Mouse (Mus musculus) hindbrain, embryonic 11.5 days (tissue): ENCODE measurements around the gene Ncbp1. TPM values are rescaled to one million over a fixed set of nuclear protein-coding genes. Genes with fewer than 3 reads are reported as not detected.

Source experiments
- ATAC-seq: fragments of 200-750 bp; cut with Nextera tagmentation; 2 replicates; pipeline ENCODE4 v1.8.0; 2017; ENCODE audit warnings: mild to moderate bottlenecking, moderate TSS enrichment, moderate library complexity; ENCODE audit not compliant: low FRiP score
- DNase-seq: peaks from one replicate; pipeline ENCODE4 v3.0.0-alpha.2; 2015; ENCODE audit warnings: low spot score
- H3K27ac ChIP-seq: fragments of 300-500 bp; sonication (generic); 2 replicates; pipeline ENCODE4 v1.5.1; 2014; ENCODE audit warnings: mild to moderate bottlenecking, low read depth, low read length
- H3K27me3 ChIP-seq: fragments of 300-500 bp; sonication (generic); 2 replicates; pipeline ENCODE4 v1.6.1; 2014; ENCODE audit warnings: mild to moderate bottlenecking, low read length, moderate library complexity, mixed read lengths; ENCODE audit not compliant: control insufficient read depth, insufficient read depth
- H3K36me3 ChIP-seq: fragments of 300-500 bp; sonication (generic); 2 replicates; pipeline ENCODE4 v1.6.1; 2014; ENCODE audit warnings: mild to moderate bottlenecking, low read length, moderate library complexity, mixed read lengths; ENCODE audit not compliant: control insufficient read depth, insufficient read depth
- H3K4me1 ChIP-seq: fragments of 300-500 bp; sonication (generic); replicated peaks from 2 replicates; pipeline ENCODE4 v1.6.1; 2014; ENCODE audit warnings: low read length, mixed read lengths; ENCODE audit not compliant: control insufficient read depth, insufficient read depth
- H3K4me2 ChIP-seq: fragments of 300-500 bp; sonication (generic); replicated peaks from 2 replicates; pipeline ENCODE4 v1.6.1; 2014; ENCODE audit warnings: mild to moderate bottlenecking, low read depth, low read length
- H3K4me3 ChIP-seq: fragments of 300-500 bp; sonication (generic); 2 replicates; pipeline ENCODE4 v1.5.1; 2014; ENCODE audit warnings: low read depth, low read length
- H3K9ac ChIP-seq: fragments of 300-500 bp; sonication (generic); 2 replicates; pipeline ENCODE4 v1.6.1; 2014; ENCODE audit warnings: low read depth, low read length
- H3K9me3 ChIP-seq: fragments of 300-500 bp; sonication (generic); 2 replicates; pipeline ENCODE4 v1.6.1; 2016; ENCODE audit warnings: low read length; ENCODE audit not compliant: control insufficient read depth
- WGBS: fragments of 180-500 bp; shearing (Covaris S2); extraction: QIAGEN DNeasy Blood & Tissue Kit; methylation state at CpG from one replicate; pipeline ENCODE4 v1.1.7; 2014; 5-methylcytosine and 5-hydroxymethylcytosine counted together
- polyA plus RNA-seq: library from polyadenylated mRNA; unstranded; fragments of >200 nt; fragmentation: Nextera tagmentation; extraction: Ambion mirVana; gene quantifications from 2 replicates; pipeline ENCODE4 v1.2.1, GENCODE M21; 2014

The Ncbp1 gene
- polyA plus RNA-seq, result 124 and 139 TPM in 2 replicates

DNA sequence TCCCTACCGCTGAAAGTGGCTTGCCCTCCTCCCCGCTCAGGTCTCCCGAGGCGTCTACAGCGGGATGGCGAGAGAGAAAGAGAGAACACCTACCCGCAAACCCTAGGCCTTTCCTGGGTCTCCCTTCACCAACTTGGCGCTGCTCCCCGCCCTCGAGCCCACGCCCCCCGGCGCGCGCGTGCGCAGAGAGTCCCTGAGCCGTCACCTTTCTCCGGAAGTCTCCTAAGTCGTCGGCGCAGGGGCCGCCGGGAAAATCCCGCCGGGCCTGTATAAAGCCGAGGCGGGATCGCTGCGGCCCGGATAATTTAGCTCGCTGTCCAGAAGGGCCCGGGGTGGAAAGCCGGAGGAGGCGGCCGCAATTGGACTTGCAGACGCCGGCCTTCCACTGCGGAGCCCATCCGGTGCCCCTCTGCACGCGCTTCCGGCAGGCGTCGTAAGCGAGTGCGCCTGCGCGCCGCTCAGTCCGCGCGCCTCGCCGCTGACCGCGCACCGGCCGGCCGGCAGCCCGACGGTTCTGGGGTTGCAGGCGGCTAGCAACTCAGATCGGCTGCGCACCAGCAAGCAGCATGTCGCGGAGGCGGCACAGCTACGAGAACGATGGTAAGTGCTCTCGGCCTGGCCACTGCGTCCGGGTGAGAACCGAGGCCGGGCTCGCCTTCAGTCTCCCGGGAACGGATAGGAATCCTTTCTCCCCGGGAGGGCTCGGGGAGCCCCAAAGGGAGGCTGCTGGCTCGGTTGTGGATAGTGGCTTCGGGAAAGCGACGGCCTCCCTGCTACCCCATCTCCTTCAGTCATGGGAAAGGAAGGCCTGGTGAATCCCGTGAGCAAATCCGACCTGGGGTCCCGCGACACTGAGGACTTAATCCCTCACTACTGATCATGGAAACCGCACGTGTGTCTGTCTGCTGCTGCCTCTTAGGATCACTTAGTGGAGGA, at the start of gene Ncbp1, which contains the start of gene Tstd2:
Ncbp1 (plus strand) TSS at position 327 of the 936 bp plus-strand sequence.
Tstd2 (minus strand) TSS at position 408 of the 936 bp plus-strand sequence.
- Histone ChIP-seq H3K9ac (peak within 1 kb of the TSS; percentile 99), H3K9me3 (no peaks in the 10 kb centered on the region), H3K4me1 (peaks cover 7% of the 10 kb centered on the region), H3K36me3 (peaks cover 2% of the 10 kb centered on the region; the same call in 1 of the 2 replicates), H3K27me3 (no peaks in the 10 kb centered on the region), H3K4me3 (peak within 1 kb of the TSS; percentile 94), H3K27ac (peak within 1 kb of the TSS; percentile 98), H3K4me2 (peak within 1 kb of the TSS; percentile 75)
- DNase-seq (peak; percentile 98), ATAC-seq (peak; percentile 92)
- under 1% methylated on average over 85 of the region's 90 CpGs for WGBS

DNA sequence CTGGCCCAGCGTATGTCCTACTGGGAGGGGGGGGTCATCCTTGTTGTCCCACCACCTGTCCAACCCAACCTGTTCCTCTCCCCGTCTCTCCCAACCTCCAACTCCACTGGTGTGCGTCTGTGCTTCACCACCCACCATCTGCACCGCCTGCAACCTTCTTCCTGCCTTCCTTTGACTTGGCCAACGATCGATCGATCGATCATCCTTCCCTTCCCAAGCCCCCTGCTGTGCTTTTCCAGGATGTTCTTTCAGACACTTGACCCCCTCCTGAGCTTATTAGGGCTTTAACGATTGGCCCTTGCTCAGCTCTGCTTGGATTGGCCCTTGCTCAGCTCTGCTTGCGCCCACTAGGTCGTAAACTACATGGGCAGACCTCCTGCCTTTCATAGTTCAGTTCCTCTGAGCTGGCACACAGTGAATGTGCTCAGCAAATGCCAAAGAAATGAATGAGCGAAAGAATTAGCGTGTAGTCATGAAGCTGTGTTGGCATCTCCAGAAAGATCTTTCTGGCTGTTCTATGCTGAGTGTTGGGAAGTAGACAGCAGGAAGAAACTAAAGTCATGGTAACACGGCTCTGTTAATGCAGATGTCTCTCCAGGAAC, 48.8 kb upstream of the Ncbp1 start:
- no peak overlapping the region for H3K4me2 ChIP-seq
- DNase-seq, result no peak
- ATAC-seq, result no peak
- H3K9ac ChIP-seq, result no peak overlapping the region
- H3K4me3 ChIP-seq, result no peak overlapping the region
- no peaks in the 10 kb centered on the region for H3K36me3 ChIP-seq
- H3K9me3 ChIP-seq, result no peaks in the 10 kb centered on the region
- H3K27me3 ChIP-seq, result no peaks in the 10 kb centered on the region
- H3K27ac ChIP-seq, result no peak overlapping the region
- 81% methylated on average over 14 of the region's 14 CpGs for WGBS
- H3K4me1 ChIP-seq, result no peaks in the 10 kb centered on the region

DNA sequence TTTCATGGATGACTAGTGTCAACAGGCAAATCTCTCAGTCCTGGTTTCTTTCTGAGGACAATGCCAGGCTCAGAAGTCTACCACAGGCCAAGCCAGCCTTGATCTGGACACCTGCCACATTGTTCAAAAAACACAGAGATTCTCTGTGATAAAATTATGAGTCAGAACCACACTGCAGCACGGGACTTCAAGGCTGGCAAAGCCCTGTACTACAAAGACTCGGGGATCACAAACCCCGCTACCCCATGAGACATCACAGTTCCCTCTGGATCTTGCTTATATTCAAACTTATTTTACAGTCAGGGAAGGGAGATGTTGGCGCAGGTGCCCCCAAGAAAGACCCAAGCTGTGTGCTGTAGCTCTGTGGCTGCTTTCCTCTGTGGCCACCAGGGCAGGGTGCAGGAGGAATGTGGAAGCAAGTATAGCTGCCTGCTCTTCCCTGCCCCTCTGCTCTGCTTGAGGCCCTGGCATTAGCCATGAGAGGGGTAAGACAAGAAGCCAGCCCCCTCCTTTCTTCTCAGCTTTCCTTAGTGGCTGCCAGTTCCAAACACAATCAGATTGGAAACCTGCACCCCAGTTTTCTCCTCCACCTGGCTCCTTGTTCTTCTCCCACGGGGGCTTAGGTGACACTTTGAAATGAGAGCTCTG, 45.9 kb upstream of the Ncbp1 start:
- H3K4me2 ChIP-seq, result no peak overlapping the region
- 85% methylated on average over 5 of the region's 5 CpGs for WGBS
- no peak for ATAC-seq
- H3K27ac ChIP-seq, result no peak overlapping the region
- H3K9ac ChIP-seq, result no peak overlapping the region
- H3K4me3 ChIP-seq, result no peak overlapping the region
- no peaks in the 10 kb centered on the region for H3K4me1 ChIP-seq
- H3K27me3 ChIP-seq, result no peaks in the 10 kb centered on the region
- H3K9me3 ChIP-seq, result no peaks in the 10 kb centered on the region
- no peak for DNase-seq
- H3K36me3 ChIP-seq, result no peaks in the 10 kb centered on the region

DNA sequence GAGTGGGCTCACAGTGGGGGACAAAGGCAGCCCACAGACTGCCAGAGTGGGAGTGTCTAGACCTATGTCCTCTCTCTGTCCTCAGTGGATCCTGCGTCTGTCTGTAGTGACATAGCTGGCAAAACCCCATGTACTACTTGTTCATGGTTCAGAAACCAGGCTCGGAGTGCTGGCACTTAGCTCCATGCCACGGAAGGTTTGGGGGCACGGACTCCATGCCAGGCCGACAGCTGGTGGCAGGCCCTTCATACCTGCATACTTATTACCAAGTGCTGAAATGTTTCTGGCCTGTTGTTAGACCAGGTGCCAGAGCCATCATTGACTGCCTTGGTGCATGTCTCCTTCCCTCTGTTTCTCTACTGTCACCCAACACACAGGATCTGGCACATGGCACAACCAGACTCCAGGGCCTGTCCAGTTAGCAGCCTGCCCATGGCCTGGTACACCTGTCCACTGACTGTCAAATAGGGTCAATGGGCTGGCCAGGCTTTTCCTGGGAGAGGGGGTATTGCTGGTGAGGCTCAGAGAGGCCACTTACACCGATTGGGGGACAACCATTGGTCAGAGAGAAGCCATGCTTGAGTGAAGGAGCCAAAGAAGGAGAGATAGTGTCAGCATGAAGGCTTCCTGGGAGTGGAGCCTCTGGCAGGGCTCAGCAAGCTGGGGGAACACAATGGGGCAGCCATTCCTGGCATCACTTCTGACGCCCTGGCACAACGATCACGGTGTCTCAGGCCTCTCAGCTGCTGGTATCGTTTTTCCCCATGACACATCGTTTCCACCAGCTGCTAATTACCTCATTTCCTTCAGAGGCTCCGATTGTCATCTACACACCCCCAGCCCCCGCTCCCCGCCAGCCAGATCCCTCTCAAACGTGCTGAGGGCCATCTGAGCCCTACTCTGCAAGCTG, 43.2 kb upstream of the Ncbp1 start:
- H3K27me3 ChIP-seq, result no peaks in the 10 kb centered on the region
- no peak overlapping the region for H3K9ac ChIP-seq
- no peaks in the 10 kb centered on the region for H3K9me3 ChIP-seq
- H3K4me2 ChIP-seq, result no peak overlapping the region
- WGBS, result 83% methylated on average over 15 of the region's 15 CpGs
- no peak for ATAC-seq
- H3K4me1 ChIP-seq, result no peaks in the 10 kb centered on the region
- DNase-seq, result no peak
- no peaks in the 10 kb centered on the region for H3K36me3 ChIP-seq
- H3K27ac ChIP-seq, result no peak overlapping the region
- no peak overlapping the region for H3K4me3 ChIP-seq

DNA sequence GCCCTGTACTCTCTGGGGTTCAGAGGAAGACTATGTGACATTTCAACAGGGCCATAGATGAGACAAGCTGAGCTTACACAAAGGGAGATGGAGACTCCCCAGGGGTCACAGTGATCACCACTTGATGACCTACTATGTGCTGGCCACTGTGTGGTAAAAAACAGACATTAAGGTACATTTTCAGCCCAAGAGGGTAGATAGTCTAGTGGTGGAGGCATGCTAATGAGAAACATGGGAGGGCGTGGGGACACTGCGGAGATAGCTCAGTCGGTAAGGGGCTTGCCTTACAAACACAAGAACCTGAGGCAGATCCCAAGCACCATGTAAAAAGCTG, 42.6 kb upstream of the Ncbp1 start:
- no peaks in the 10 kb centered on the region for H3K27me3 ChIP-seq
- H3K9me3 ChIP-seq, result no peaks in the 10 kb centered on the region
- H3K9ac ChIP-seq, result no peak overlapping the region
- 99% methylated on average over 3 of the region's 3 CpGs for WGBS
- no peak overlapping the region for H3K27ac ChIP-seq
- H3K4me3 ChIP-seq, result no peak overlapping the region
- ATAC-seq, result no peak
- DNase-seq, result no peak
- no peak overlapping the region for H3K4me2 ChIP-seq
- H3K36me3 ChIP-seq, result no peaks in the 10 kb centered on the region
- no peaks in the 10 kb centered on the region for H3K4me1 ChIP-seq

DNA sequence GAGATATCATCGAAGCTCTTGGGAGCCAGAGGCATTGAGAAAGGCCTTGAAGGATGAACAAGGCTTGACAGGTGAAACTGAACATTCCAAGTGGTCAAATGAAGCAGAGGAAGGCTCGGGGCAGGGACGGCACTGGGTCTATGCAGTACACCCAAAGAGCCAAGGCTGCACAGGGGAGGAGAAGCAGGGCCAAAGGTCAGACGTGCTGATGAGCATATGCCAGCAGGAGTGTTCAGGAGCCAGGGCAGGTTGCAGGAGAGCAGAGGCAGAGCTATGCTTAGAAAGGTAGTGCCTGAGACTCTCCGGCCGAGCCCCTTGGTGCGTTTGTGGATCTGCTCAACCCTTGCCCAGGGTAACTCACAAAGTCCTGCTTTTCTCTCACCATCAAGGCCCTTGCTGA, 41.9 kb upstream of the Ncbp1 start:
- Histone ChIP-seq H3K4me3 (no peak overlapping the region), H3K9me3 (no peaks in the 10 kb centered on the region), H3K36me3 (no peaks in the 10 kb centered on the region), H3K27ac (no peak overlapping the region), H3K27me3 (no peaks in the 10 kb centered on the region), H3K4me1 (0 out of 2 replicates have a peak, but pooled peaks cover 2% of the 10 kb centered on the region), H3K9ac (no peak overlapping the region), H3K4me2 (no peak overlapping the region)
- WGBS, result 86% methylated on average over 7 of the region's 7 CpGs
- no peak for ATAC-seq
- DNase-seq, result no peak

DNA sequence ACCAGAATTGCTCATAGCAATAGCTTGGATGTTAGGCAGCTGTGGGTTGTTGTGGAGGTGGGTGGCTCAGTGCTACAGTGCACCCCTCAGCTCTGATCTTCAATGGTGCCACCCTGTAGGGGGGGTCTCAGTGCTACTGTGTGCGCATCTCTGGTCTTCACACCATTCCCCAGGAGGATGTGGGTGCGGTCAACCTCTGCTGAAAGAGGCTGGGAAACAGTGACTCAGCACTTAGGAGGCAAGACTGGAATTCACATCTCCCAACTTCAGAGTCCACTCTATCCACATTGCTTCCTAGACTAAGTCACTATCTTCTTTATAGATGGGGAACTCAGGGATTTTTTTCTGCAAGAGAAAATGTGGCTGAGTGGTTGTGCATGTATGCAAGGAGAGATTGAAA, 40.8 kb upstream of the Ncbp1 start:
- Histone ChIP-seq H3K27ac (no peak overlapping the region), H3K4me1 (0 out of 2 replicates have a peak, but pooled peaks cover 2% of the 10 kb centered on the region), H3K36me3 (no peaks in the 10 kb centered on the region), H3K4me2 (no peak overlapping the region), H3K4me3 (no peak overlapping the region), H3K9ac (no peak overlapping the region), H3K27me3 (no peaks in the 10 kb centered on the region), H3K9me3 (no peaks in the 10 kb centered on the region)
- WGBS, result 80% methylated on average over 2 of the region's 2 CpGs
- ATAC-seq, result no peak
- no peak for DNase-seq

DNA sequence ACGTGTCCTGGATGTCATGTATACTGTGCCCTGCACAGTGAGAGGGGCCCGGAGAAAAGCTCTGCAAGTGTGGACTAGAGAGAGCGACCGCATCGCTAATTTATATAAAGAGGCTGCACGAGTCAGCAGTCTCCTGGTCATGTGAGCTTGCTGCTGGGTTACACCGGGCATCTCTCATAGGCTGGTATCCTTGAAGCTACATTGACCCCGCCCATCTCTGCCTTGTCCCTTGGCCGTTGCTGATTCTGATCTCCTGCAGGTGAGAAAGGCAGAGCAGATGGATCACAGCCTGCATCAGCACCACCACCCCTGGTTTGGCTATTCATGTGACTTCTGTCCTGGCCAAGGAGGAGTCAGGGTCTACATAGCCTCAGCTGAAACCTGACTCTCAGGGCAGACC, 39.3 kb upstream of the Ncbp1 start:
- H3K9ac ChIP-seq, result no peak overlapping the region
- no peak overlapping the region for H3K4me2 ChIP-seq
- no peak overlapping the region for H3K27ac ChIP-seq
- 0 out of 2 replicates have a peak, but pooled peaks cover 2% of the 10 kb centered on the region for H3K4me1 ChIP-seq
- H3K27me3 ChIP-seq, result no peaks in the 10 kb centered on the region
- no peak for DNase-seq
- no peak overlapping the region for H3K4me3 ChIP-seq
- no peaks in the 10 kb centered on the region for H3K36me3 ChIP-seq
- WGBS, result 83% methylated on average over 9 of the region's 9 CpGs
- ATAC-seq, result no peak
- no peaks in the 10 kb centered on the region for H3K9me3 ChIP-seq
